Mouse (Mus musculus): Measurements from ENCODE around the gene Mtf2. TPM values are rescaled to one million over a fixed set of nuclear protein-coding genes. Genes with fewer than 3 reads are reported as not detected.
"Not testable (repeated sequence)": the region's sequence is repeated elsewhere in the genome, so short reads cannot be mapped to it uniquely, and the experiment has no call there.

Gene Mtf2
- polyA plus RNA-seq, 1 experiment from 2014 or later: 138 TPM

- no peak overlapping the region for H3K4me3 ChIP-seq (ENCODE audit: low read depth, low read length)
- H3K36me3 ChIP-seq (ENCODE audit: control insufficient read depth, insufficient read depth, low read length): no peaks in the 10 kb centered on the region
- ATAC-seq (replicated peaks; ENCODE audit: low FRiP score) (no peak), DNase-seq (ENCODE audit: low spot score) (no peak)
- H3K4me2 ChIP-seq (ENCODE audit: low read depth, low read length, severe bottlenecking): no peak overlapping the region
- no peak overlapping the region for H3K9ac ChIP-seq (ENCODE audit: low read length)
- no peaks in the 10 kb centered on the region for H3K4me1 ChIP-seq (replicated peaks; ENCODE audit: control insufficient read depth, insufficient read depth, low read length)
- H3K27me3 ChIP-seq (ENCODE audit: control insufficient read depth, insufficient read depth, low read length): no peaks in the 10 kb centered on the region
- 92% methylated on average over 9 of the region's 9 CpGs for WGBS
- H3K27ac ChIP-seq (ENCODE audit: low read depth, low read length): no peak overlapping the region
- H3K9me3 ChIP-seq (ENCODE audit: control insufficient read depth, low read length): no peaks in the 10 kb centered on the region
These were observed 5.1 kb upstream of the Mtf2 start for GRCm38 (mm10) chr5:108060413-108060812.

GRCm38 (mm10) chr5:108072301-108072700, 6.8 kb downstream of the Mtf2 start:
- Histone ChIP-seq H3K9ac (ENCODE audit: low read length) (no peak overlapping the region), H3K27ac (ENCODE audit: low read depth, low read length) (no peak overlapping the region), H3K4me2 (ENCODE audit: low read depth, low read length, severe bottlenecking) (no peak overlapping the region), H3K27me3 (ENCODE audit: control insufficient read depth, insufficient read depth, low read length) (no peaks in the 10 kb centered on the region), H3K9me3 (ENCODE audit: control insufficient read depth, low read length) (no peaks in the 10 kb centered on the region), H3K4me1 (replicated peaks; ENCODE audit: control insufficient read depth, insufficient read depth, low read length) (no peaks in the 10 kb centered on the region), H3K36me3 (ENCODE audit: control insufficient read depth, insufficient read depth, low read length) (peaks cover 25% of the 10 kb centered on the region), H3K4me3 (ENCODE audit: low read depth, low read length) (no peak overlapping the region)
- ATAC-seq (replicated peaks; ENCODE audit: low FRiP score) (no peak), DNase-seq (ENCODE audit: low spot score) (no peak)
- WGBS: 97% methylated on average over 1 of the region's 1 CpGs

- no peak overlapping the region for H3K4me3 ChIP-seq (ENCODE audit: low read depth, low read length)
- no peak for ATAC-seq (replicated peaks; ENCODE audit: low FRiP score)
- no peak for DNase-seq (ENCODE audit: low spot score)
These were observed 10.8 kb downstream of the Mtf2 start for GRCm38 (mm10) chr5:108076241-108076640.

GRCm38 (mm10) chr5:108076833-108077540, 11.5 kb downstream of the Mtf2 start:
- Histone ChIP-seq H3K9me3 (ENCODE audit: control insufficient read depth, low read length) (no peaks in the 10 kb centered on the region), H3K9ac (ENCODE audit: low read length) (no peak overlapping the region), H3K4me2 (ENCODE audit: low read depth, low read length, severe bottlenecking) (no peak overlapping the region), H3K4me3 (ENCODE audit: low read depth, low read length) (no peak overlapping the region), H3K36me3 (ENCODE audit: control insufficient read depth, insufficient read depth, low read length) (peaks cover 11% of the 10 kb centered on the region; the same call in 1 of the 2 replicates), H3K27me3 (ENCODE audit: control insufficient read depth, insufficient read depth, low read length) (no peaks in the 10 kb centered on the region), H3K4me1 (replicated peaks; ENCODE audit: control insufficient read depth, insufficient read depth, low read length) (no peaks in the 10 kb centered on the region), H3K27ac (ENCODE audit: low read depth, low read length) (no peak overlapping the region)
- DNase-seq (ENCODE audit: low spot score) (no peak), ATAC-seq (replicated peaks; ENCODE audit: low FRiP score) (no peak)
- WGBS: 41% methylated on average over 6 of the region's 6 CpGs

More at GRCm38 (mm10) chr5:108076241-108076640, 10.8 kb downstream of the Mtf2 start:
- Histone ChIP-seq H3K36me3 (ENCODE audit: control insufficient read depth, insufficient read depth, low read length) (peaks cover 12% of the 10 kb centered on the region; the same call in 1 of the 2 replicates), H3K27me3 (ENCODE audit: control insufficient read depth, insufficient read depth, low read length) (no peaks in the 10 kb centered on the region), H3K27ac (ENCODE audit: low read depth, low read length) (no peak overlapping the region), H3K4me1 (replicated peaks; ENCODE audit: control insufficient read depth, insufficient read depth, low read length) (no peaks in the 10 kb centered on the region), H3K4me2 (ENCODE audit: low read depth, low read length, severe bottlenecking) (no peak overlapping the region), H3K9ac (ENCODE audit: low read length) (no peak overlapping the region), H3K9me3 (ENCODE audit: control insufficient read depth, low read length) (no peaks in the 10 kb centered on the region)

DNA sequence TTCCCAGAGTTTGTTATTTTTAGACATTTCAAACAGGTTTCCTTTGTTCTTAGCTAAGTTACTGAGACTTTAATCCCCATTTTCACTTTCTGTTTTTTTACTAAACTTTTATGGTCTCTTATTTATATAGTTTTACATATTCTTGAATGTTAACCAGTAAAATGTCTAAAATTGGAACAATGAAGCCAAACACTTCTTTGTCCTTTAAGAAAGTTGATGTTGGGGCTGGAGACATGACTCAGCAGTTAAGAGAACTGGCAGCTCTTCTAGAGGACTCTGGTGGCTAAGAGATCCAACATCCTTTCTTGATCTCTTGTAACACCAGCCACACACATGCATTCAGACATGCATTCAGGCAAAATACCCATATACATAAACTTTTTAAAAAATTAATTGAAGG, 14.1 kb downstream of the Mtf2 start:
- Histone ChIP-seq H3K36me3 (ENCODE audit: control insufficient read depth, insufficient read depth, low read length) (peaks cover 3% of the 10 kb centered on the region; the same call in 1 of the 2 replicates), H3K4me2 (ENCODE audit: low read depth, low read length, severe bottlenecking) (no peak overlapping the region), H3K9me3 (ENCODE audit: control insufficient read depth, low read length) (no peaks in the 10 kb centered on the region), H3K27ac (ENCODE audit: low read depth, low read length) (no peak overlapping the region), H3K9ac (ENCODE audit: low read length) (no peak overlapping the region), H3K27me3 (ENCODE audit: control insufficient read depth, insufficient read depth, low read length) (no peaks in the 10 kb centered on the region), H3K4me1 (replicated peaks; ENCODE audit: control insufficient read depth, insufficient read depth, low read length) (no peaks in the 10 kb centered on the region), H3K4me3 (ENCODE audit: low read depth, low read length) (no peak overlapping the region)
- no peak for ATAC-seq (replicated peaks; ENCODE audit: low FRiP score)
- no peak for DNase-seq (ENCODE audit: low spot score)

- Histone ChIP-seq H3K36me3 (ENCODE audit: control insufficient read depth, insufficient read depth, low read length) (peaks cover 3% of the 10 kb centered on the region; the same call in 1 of the 2 replicates), H3K4me2 (ENCODE audit: low read depth, low read length, severe bottlenecking) (no peak overlapping the region), H3K4me3 (ENCODE audit: low read depth, low read length) (no peak overlapping the region), H3K4me1 (replicated peaks; ENCODE audit: control insufficient read depth, insufficient read depth, low read length) (no peaks in the 10 kb centered on the region), H3K27ac (ENCODE audit: low read depth, low read length) (no peak overlapping the region), H3K9ac (ENCODE audit: low read length) (no peak overlapping the region), H3K27me3 (ENCODE audit: control insufficient read depth, insufficient read depth, low read length) (no peaks in the 10 kb centered on the region), H3K9me3 (ENCODE audit: control insufficient read depth, low read length) (no peaks in the 10 kb centered on the region)
- 44% methylated on average over 2 of the region's 2 CpGs for WGBS
- DNase-seq (ENCODE audit: low spot score) (no peak), ATAC-seq (replicated peaks; ENCODE audit: low FRiP score) (no peak)
These were observed 16.9 kb downstream of the Mtf2 start for GRCm38 (mm10) chr5:108082380-108082779.

DNA sequence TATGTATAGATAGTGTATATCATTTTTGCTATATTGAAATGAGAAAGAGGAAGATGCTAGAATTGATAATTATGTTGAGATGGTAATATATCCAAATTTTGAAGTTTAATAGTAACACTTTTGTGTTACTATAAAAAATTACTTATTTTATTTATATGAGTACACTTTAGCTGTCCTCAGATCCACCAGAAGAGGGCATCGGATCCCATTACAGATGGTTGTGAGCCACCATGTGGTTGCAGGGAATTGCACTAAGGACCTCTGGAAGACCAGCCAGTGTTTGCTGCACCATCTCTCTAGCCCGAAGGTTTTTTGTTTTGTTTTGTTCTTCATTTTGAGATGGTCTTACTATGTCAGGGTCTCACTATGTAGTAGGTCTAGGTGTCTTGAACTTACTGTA, 20.0 kb downstream of the Mtf2 start:
- H3K9ac ChIP-seq (ENCODE audit: low read length): no peak overlapping the region
- peaks cover 8% of the 10 kb centered on the region; the same call in 1 of the 2 replicates for H3K36me3 ChIP-seq (ENCODE audit: control insufficient read depth, insufficient read depth, low read length)
- WGBS: 94% methylated on average over 2 of the region's 2 CpGs
- ATAC-seq (replicated peaks; ENCODE audit: low FRiP score) (no peak), DNase-seq (ENCODE audit: low spot score) (no peak)
- no peaks in the 10 kb centered on the region for H3K27me3 ChIP-seq (ENCODE audit: control insufficient read depth, insufficient read depth, low read length)
- no peak overlapping the region for H3K27ac ChIP-seq (ENCODE audit: low read depth, low read length)
- no peak overlapping the region for H3K4me2 ChIP-seq (ENCODE audit: low read depth, low read length, severe bottlenecking)
- no peak overlapping the region for H3K4me3 ChIP-seq (ENCODE audit: low read depth, low read length)
- no peaks in the 10 kb centered on the region for H3K9me3 ChIP-seq (ENCODE audit: control insufficient read depth, low read length)
- H3K4me1 ChIP-seq (replicated peaks; ENCODE audit: control insufficient read depth, insufficient read depth, low read length): no peaks in the 10 kb centered on the region

GRCm38 (mm10) chr5:108092731-108093130, 27.3 kb downstream of the Mtf2 start:
- not testable (repeated sequence) for H3K36me3 ChIP-seq (ENCODE audit: control insufficient read depth, insufficient read depth, low read length); DNase-seq (ENCODE audit: low spot score)

GRCm38 (mm10) chr5:108097676-108098075, 32.2 kb downstream of the Mtf2 start:
- Histone ChIP-seq H3K4me1 (replicated peaks; ENCODE audit: control insufficient read depth, insufficient read depth, low read length) (no peaks in the 10 kb centered on the region), H3K27me3 (ENCODE audit: control insufficient read depth, insufficient read depth, low read length) (no peaks in the 10 kb centered on the region), H3K36me3 (ENCODE audit: control insufficient read depth, insufficient read depth, low read length) (peaks cover 2% of the 10 kb centered on the region; the same call in 1 of the 2 replicates), H3K4me3 (ENCODE audit: low read depth, low read length) (no peak overlapping the region), H3K9me3 (ENCODE audit: control insufficient read depth, low read length) (no peaks in the 10 kb centered on the region), H3K4me2 (ENCODE audit: low read depth, low read length, severe bottlenecking) (no peak overlapping the region), H3K9ac (ENCODE audit: low read length) (no peak overlapping the region), H3K27ac (ENCODE audit: low read depth, low read length) (no peak overlapping the region)
- WGBS: 89% methylated on average over 3 of the region's 3 CpGs
- DNase-seq (ENCODE audit: low spot score): no peak
- no peak for ATAC-seq (replicated peaks; ENCODE audit: low FRiP score)

More at GRCm38 (mm10) chr5:108092731-108093130, 27.3 kb downstream of the Mtf2 start:
- H3K27ac ChIP-seq (ENCODE audit: low read depth, low read length); H3K9ac ChIP-seq (ENCODE audit: low read length); H3K27me3 ChIP-seq (ENCODE audit: control insufficient read depth, insufficient read depth, low read length); H3K9me3 ChIP-seq (ENCODE audit: control insufficient read depth, low read length); H3K4me1 ChIP-seq (replicated peaks; ENCODE audit: control insufficient read depth, insufficient read depth, low read length); H3K4me2 ChIP-seq (ENCODE audit: low read depth, low read length, severe bottlenecking); ATAC-seq (replicated peaks; ENCODE audit: low FRiP score); H3K4me3 ChIP-seq (ENCODE audit: low read depth, low read length): not testable (repeated sequence)
- 94% methylated on average over 8 of the region's 8 CpGs for WGBS
